Mouse (Mus musculus) limb, embryonic 13.5 days (tissue): Measurements from ENCODE around the gene Kcnip2. TPM values are rescaled to one million over a fixed set of nuclear protein-coding genes. Genes with fewer than 3 reads are reported as not detected.

Experiments used
- ATAC-seq: fragments of 200-750 bp; cut with Nextera tagmentation; 2 replicates; pipeline ENCODE4 v1.8.0; 2017; ENCODE audit warnings: low read depth, moderate number of reproducible peaks, moderate TSS enrichment; ENCODE audit not compliant: low FRiP score
- H3K27ac ChIP-seq: fragments of 300-500 bp; sonication (generic); 2 replicates; pipeline ENCODE4 v1.5.1; 2015; ENCODE audit warnings: inconsistent platforms, mild to moderate bottlenecking, moderate library complexity
- H3K27me3 ChIP-seq: fragments of 300-500 bp; sonication (generic); 2 replicates; pipeline ENCODE4 v1.6.1; 2015; ENCODE audit warnings: mild to moderate bottlenecking, inconsistent platforms
- H3K36me3 ChIP-seq: fragments of 300-500 bp; sonication (generic); 2 replicates; pipeline ENCODE4 v1.6.1; 2015; ENCODE audit warnings: inconsistent platforms, mild to moderate bottlenecking, moderate library complexity
- H3K4me1 ChIP-seq: fragments of 300-500 bp; sonication (generic); 2 replicates; pipeline ENCODE4 v1.6.1; 2015; ENCODE audit warnings: inconsistent platforms
- H3K4me2 ChIP-seq: fragments of 300-500 bp; sonication (generic); replicated peaks from 2 replicates; pipeline ENCODE4 v1.6.1; 2015; ENCODE audit warnings: inconsistent platforms, mild to moderate bottlenecking, moderate library complexity
- H3K4me3 ChIP-seq: fragments of 300-500 bp; sonication (generic); 2 replicates; pipeline ENCODE4 v1.5.1; 2015; ENCODE audit warnings: moderate library complexity, mild to moderate bottlenecking, inconsistent platforms
- H3K9ac ChIP-seq: fragments of 300-500 bp; sonication (generic); 2 replicates; pipeline ENCODE4 v1.6.1; 2015; ENCODE audit warnings: mild to moderate bottlenecking, inconsistent platforms
- H3K9me3 ChIP-seq: fragments of 300-500 bp; sonication (generic); 2 replicates; pipeline ENCODE4 v1.6.1; 2016; ENCODE audit warnings: inconsistent platforms
- WGBS: fragments of 180-500 bp; shearing (Covaris S2); methylation state at CpG from one replicate; pipeline ENCODE4 v1.1.7; 2015; 5-methylcytosine and 5-hydroxymethylcytosine counted together
- polyA plus RNA-seq: library from polyadenylated mRNA; unstranded; fragments of >200 nt; fragmentation: Nextera tagmentation; extraction: Ambion mirVana; gene quantifications from 2 replicates; pipeline ENCODE4 v1.2.1, GENCODE M21; 2015

Gene Kcnip2
- polyA plus RNA-seq, 1 experiment from 2014 or later: 0.55 TPM

DNA sequence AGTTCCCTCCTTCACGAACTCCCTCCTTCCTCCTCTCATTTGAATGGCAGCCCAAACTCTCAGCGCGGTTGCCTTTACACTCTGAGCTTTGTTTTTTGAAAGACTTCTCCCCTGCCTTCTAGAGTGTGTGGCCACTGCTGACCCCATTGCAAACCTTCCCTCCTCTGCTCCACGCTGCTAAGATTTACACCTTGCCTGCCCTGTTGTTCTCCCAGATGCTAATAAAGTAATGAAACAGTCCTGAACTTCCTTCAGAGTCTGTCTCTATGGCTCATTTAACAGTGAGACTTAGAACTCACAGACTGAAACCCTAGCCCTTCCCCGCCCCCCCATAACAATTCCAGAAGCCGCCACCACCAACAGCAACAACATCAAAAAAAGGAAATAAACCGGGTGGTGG, 26.5 kb downstream of the Kcnip2 start:
- Histone ChIP-seq H3K4me2 (no peak overlapping the region), H3K9me3 (no peaks in the 10 kb centered on the region), H3K27me3 (no peaks in the 10 kb centered on the region), H3K9ac (no peak overlapping the region), H3K4me1 (no peaks in the 10 kb centered on the region), H3K4me3 (no peak overlapping the region), H3K27ac (no peak overlapping the region), H3K36me3 (no peaks in the 10 kb centered on the region)
- no peak for ATAC-seq
- WGBS: 56% methylated on average over 7 of the region's 7 CpGs

DNA sequence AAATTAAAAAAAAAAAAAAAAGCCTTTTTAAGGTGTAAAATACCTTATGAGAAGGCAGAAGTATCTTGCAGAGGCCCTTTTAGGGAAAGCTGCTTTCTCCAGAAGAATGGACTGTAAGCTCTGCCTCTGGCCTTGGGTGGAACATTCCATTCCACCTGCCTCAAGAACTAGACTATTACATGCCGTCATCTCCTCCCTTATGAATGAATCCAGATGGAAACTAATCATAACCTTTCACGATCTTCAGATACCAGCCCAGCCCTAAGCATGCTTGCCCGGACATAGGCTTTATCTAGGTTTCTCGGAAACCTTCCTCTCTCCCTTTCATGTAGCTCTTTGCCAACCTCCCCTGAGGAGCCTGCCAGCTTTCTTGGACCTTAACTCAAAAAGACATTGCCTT, 27.5 kb downstream of the Kcnip2 start:
- no peaks in the 10 kb centered on the region for H3K9me3 ChIP-seq
- no peak for ATAC-seq
- no peaks in the 10 kb centered on the region for H3K36me3 ChIP-seq
- H3K4me1 ChIP-seq: peaks cover 4% of the 10 kb centered on the region; the same call in 1 of the 2 replicates
- no peak overlapping the region for H3K27ac ChIP-seq
- no peaks in the 10 kb centered on the region for H3K27me3 ChIP-seq
- no peak overlapping the region for H3K9ac ChIP-seq
- 51% methylated on average over 4 of the region's 4 CpGs for WGBS
- H3K4me2 ChIP-seq: no peak overlapping the region
- no peak overlapping the region for H3K4me3 ChIP-seq

DNA sequence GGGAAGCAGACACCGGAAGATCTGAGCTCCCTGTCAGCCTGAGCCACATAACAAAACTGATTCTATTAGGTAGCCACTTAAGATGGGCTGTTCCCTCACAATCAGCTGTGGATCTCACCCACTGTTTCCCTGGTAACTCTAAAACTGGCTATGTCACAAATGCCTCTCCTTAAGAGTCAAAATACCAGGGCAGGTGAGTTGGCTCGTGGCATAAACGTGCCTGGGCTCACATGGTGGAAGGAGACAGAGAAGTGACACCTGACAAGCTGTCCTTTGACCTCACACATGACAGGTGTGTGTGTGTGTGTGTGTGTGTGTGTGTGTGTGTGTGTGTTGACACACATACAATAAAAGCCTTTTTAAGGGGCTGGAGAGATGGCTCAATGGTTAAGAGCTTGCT, 28.4 kb downstream of the Kcnip2 start:
- no peak overlapping the region for H3K9ac ChIP-seq
- 64% methylated on average over 3 of the region's 3 CpGs for WGBS
- peaks cover 4% of the 10 kb centered on the region; the same call in 1 of the 2 replicates for H3K4me1 ChIP-seq
- no peak overlapping the region for H3K4me3 ChIP-seq
- H3K4me2 ChIP-seq: no peak overlapping the region
- no peaks in the 10 kb centered on the region for H3K36me3 ChIP-seq
- H3K9me3 ChIP-seq: no peaks in the 10 kb centered on the region
- no peaks in the 10 kb centered on the region for H3K27me3 ChIP-seq
- no peak overlapping the region for H3K27ac ChIP-seq
- ATAC-seq: no peak

GRCm38 (mm10) chr19:45785470-45785869, 30.4 kb downstream of the Kcnip2 start:
- no peak for ATAC-seq
- 59% methylated on average over 3 of the region's 3 CpGs for WGBS

DNA sequence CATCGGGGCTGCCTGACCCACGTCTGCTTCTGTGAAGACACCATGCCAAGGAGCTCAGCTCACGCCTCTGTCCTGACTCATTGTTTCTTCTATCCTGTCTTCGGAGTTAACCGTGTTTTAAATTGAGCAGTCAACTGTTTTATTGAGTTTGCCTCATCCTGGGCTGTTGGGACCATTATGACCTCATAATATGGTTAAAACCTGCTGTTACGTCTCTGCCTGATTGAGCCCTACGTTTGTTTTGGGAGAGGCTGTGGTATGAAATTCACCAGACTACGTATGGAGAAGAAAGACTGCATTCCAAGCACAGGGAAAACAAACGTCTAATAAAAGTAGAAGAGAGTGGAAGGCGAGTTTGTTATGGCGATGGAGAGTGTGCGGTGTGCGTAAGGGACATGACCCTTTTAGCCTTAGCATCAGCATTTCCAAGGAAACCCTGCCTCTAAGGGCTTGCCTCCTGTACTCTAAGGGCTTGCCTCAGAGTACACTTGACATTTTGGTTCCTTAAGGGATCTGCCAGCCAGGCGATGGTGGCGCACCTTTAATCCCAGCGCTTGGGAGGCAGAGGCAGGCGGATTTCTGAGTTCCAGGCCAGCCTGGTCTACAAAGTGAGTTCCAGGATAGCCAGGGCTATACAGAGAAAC, 31.8 kb downstream of the Kcnip2 start:
- Histone ChIP-seq H3K4me1 (peaks cover 29% of the 10 kb centered on the region), H3K9me3 (no peaks in the 10 kb centered on the region), H3K4me3 (peak overlapping the region; percentile 100), H3K27ac (peak overlapping the region; percentile 75), H3K4me2 (peak overlapping the region; percentile 67), H3K9ac (peak overlapping the region; percentile 67), H3K36me3 (peaks cover 13% of the 10 kb centered on the region), H3K27me3 (no peaks in the 10 kb centered on the region)
- ATAC-seq: no peak
- 34% methylated on average over 17 of the region's 17 CpGs for WGBS

More at GRCm38 (mm10) chr19:45785470-45785869, 30.4 kb downstream of the Kcnip2 start:
- peaks cover 21% of the 10 kb centered on the region for H3K4me1 ChIP-seq
- no peak overlapping the region for H3K9ac ChIP-seq
- no peak overlapping the region for H3K4me2 ChIP-seq
- no peak overlapping the region for H3K4me3 ChIP-seq
- H3K36me3 ChIP-seq: peaks cover 4% of the 10 kb centered on the region
- H3K9me3 ChIP-seq: no peaks in the 10 kb centered on the region
- no peak overlapping the region for H3K27ac ChIP-seq
- no peaks in the 10 kb centered on the region for H3K27me3 ChIP-seq

- Histone ChIP-seq H3K27ac (peak within 1 kb of the TSS; percentile 96), H3K4me2 (peak within 1 kb of the TSS; percentile 74), H3K27me3 (no peaks in the 10 kb centered on the region), H3K4me1 (peaks cover 29% of the 10 kb centered on the region), H3K4me3 (peak within 1 kb of the TSS; percentile 100), H3K9me3 (no peaks in the 10 kb centered on the region), H3K36me3 (peaks cover 20% of the 10 kb centered on the region), H3K9ac (peak within 1 kb of the TSS; percentile 99)
- peak; percentile 98 for ATAC-seq
- 0% methylated on average over 66 of the region's 71 CpGs for WGBS
These were observed 32.5 kb downstream of the Kcnip2 start, which contains the start of gene Mgea5 for GRCm38 (mm10) chr19:45783181-45783932. Gene Mgea5 (minus strand): TSS chr19:45783837.

- H3K36me3 ChIP-seq: peaks cover 29% of the 10 kb centered on the region
- peak; percentile 33; the same call in 1 of the 2 replicates for ATAC-seq
- H3K27ac ChIP-seq: peak overlapping the region; percentile 96
- H3K27me3 ChIP-seq: no peaks in the 10 kb centered on the region
- H3K4me1 ChIP-seq: peaks cover 29% of the 10 kb centered on the region
- under 1% methylated on average over 36 of the region's 36 CpGs for WGBS
- H3K9me3 ChIP-seq: no peaks in the 10 kb centered on the region
- peak overlapping the region; percentile 99 for H3K9ac ChIP-seq
- peak overlapping the region; percentile 74 for H3K4me2 ChIP-seq
- H3K4me3 ChIP-seq: peak overlapping the region; percentile 100
These were observed 33.4 kb downstream of the Kcnip2 start for GRCm38 (mm10) chr19:45782315-45783001.

GRCm38 (mm10) chr19:45781676-45782075, 34.2 kb downstream of the Kcnip2 start:
- Histone ChIP-seq H3K9ac (peak overlapping the region; percentile 46), H3K27me3 (no peaks in the 10 kb centered on the region), H3K4me3 (peak overlapping the region; percentile 100), H3K36me3 (peaks cover 35% of the 10 kb centered on the region), H3K27ac (no peak overlapping the region), H3K4me1 (peaks cover 29% of the 10 kb centered on the region), H3K9me3 (no peaks in the 10 kb centered on the region), H3K4me2 (peak overlapping the region; percentile 74)
- WGBS: 63% methylated on average over 8 of the region's 8 CpGs
- ATAC-seq: no peak

DNA sequence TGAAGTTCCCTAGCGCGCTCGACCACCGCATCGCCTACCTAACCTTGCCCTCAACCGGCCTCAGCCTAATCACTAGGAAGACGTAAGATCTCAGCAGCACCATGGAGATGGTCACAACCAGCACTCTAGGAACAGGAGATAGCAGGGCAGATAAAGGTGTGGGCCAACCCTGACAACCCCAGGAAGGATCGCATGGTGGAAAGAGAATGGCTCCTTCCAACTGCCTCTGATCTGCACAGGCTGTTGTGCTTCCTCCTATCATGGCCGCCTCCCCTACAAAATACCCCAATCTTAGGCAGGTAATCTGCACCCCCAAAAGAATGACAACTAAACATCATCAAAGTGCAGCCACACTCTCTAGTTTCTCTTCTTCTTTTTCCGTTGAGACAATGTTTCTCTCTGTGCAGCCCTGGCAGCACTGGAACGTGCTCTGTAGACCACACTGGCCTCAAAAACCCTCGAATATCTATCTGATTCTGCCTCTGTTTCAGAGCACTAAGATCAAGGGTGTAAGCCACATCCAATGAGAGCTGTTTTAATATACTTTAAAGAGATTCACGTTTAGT, 35.4 kb downstream of the Kcnip2 start:
- H3K4me1 ChIP-seq: peaks cover 29% of the 10 kb centered on the region
- no peaks in the 10 kb centered on the region for H3K9me3 ChIP-seq
- H3K27me3 ChIP-seq: no peaks in the 10 kb centered on the region
- H3K27ac ChIP-seq: no peak overlapping the region; the same call in 1 of the 2 replicates
- WGBS: 90% methylated on average over 13 of the region's 13 CpGs
- ATAC-seq: no peak
- peaks cover 48% of the 10 kb centered on the region for H3K36me3 ChIP-seq
- H3K9ac ChIP-seq: 0 out of 2 replicates have a peak overlapping the region, but pooled peaks have one; percentile 2
- H3K4me3 ChIP-seq: peak overlapping the region; percentile 100; the same call in 1 of the 2 replicates
- H3K4me2 ChIP-seq: peak overlapping the region; percentile 74

DNA sequence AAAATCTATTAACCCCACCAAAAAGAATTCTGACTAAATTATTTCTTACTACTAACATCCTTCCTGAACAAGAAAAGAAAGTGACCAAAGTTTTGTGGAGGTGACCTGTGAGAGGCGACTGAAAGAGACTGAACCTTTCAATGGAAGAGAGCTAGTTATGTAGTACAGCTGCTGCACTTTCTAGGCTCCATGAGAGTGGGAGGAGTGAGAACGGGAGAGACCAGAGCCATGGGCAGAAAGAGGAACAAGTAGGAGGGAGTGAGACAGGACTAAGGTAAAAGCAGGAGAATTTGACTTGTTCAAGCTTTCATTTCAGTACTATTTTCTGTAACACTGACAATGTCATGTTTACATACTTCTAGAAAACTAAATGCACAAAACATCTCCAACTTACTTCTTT, 40.4 kb downstream of the Kcnip2 start:
- H3K9ac ChIP-seq: no peak overlapping the region
- ATAC-seq: no peak
- 85% methylated on average over 2 of the region's 2 CpGs for WGBS

GRCm38 (mm10) chr19:45771501-45771900, 44.4 kb downstream of the Kcnip2 start:
- Histone ChIP-seq H3K9ac (no peak overlapping the region), H3K27me3 (no peaks in the 10 kb centered on the region), H3K27ac (no peak overlapping the region), H3K4me2 (no peak overlapping the region), H3K4me3 (no peak overlapping the region), H3K9me3 (no peaks in the 10 kb centered on the region), H3K4me1 (no peaks in the 10 kb centered on the region), H3K36me3 (peaks cover 99% of the 10 kb centered on the region)
- no peak for ATAC-seq
- WGBS: 90% methylated on average over 5 of the region's 5 CpGs

More for the DNA sequence above, 40.4 kb downstream of the Kcnip2 start:
- Histone ChIP-seq H3K27ac (no peak overlapping the region), H3K4me1 (peaks cover 8% of the 10 kb centered on the region), H3K9me3 (no peaks in the 10 kb centered on the region), H3K4me3 (no peak overlapping the region), H3K4me2 (no peak overlapping the region), H3K27me3 (no peaks in the 10 kb centered on the region), H3K36me3 (peaks cover 93% of the 10 kb centered on the region)
